Mouse (Mus musculus): Measurements from ENCODE around the gene Banf1.

Gene Banf1

GRCm38 (mm10) chr19:5367053-5367359 lies at the start of gene Banf1:
TSS of gene Banf1 (minus strand) at chr19:5367168.
- ChIA-PET POLR2A (interaction anchor here (0.5 to 3.0 kb wide), 77 partner anchors 9 to 1613 kb away, joined by 3 to 68 read pairs (median 4); partner anchors contain the start of genes AI837181 (in 3 of the 4), Cfl1 (in 3 of the 4), Drap1 (in 3 of the 4) and Mus81 (in 3 of the 4)), CTCF (interaction anchor here in 3 of 4 experiments (0.8 to 1.9 kb wide), 11 partner anchors 9 to 209 kb away, joined by 3 to 9 read pairs (median 4); partner anchors contain the start of genes Catsper1 (in 1 of the 3), Mus81 (in 1 of the 3), Sart1 (in 1 of the 3) and Sf3b2 (in 1 of the 3))

DNA sequence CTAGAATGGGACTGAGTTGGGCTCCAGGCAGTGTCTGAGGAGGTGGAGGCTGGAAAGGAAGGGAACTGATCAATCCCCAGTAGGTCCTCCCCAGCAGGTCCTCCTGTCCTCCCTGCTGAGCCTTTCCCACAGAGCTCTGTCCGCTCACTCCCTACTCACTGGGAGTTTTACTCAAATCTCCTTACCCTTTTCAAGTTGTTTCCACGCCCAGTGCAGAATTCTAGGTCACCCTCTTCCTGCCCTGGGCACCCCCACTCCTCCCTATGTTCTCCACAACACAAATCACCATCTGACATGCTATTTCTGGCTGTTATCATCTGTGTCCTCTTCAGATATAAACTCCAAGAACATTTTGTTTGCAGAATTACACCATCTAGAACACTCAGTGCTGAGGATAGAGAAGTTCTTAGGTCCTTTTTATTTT lies 47.6 kb upstream of the Banf1 start:
- ChIA-PET CTCF (interaction anchor here in 2 of 4 experiments (0.5 to 1.7 kb wide), 3 partner anchors 10 to 95 kb away, joined by 4 to 7 read pairs (median 4); partner anchors contain the start of gene Tsga10ip (in 1 of the 2)), POLR2A (interaction anchor here in 3 of 4 experiments (0.7 to 4.7 kb wide), 7 partner anchors 10 to 19 kb away, joined by 3 to 27 read pairs (median 10); partner anchors contain the start of genes Drap1 (in 3 of the 3) and AI837181 (in 2 of the 3))

DNA sequence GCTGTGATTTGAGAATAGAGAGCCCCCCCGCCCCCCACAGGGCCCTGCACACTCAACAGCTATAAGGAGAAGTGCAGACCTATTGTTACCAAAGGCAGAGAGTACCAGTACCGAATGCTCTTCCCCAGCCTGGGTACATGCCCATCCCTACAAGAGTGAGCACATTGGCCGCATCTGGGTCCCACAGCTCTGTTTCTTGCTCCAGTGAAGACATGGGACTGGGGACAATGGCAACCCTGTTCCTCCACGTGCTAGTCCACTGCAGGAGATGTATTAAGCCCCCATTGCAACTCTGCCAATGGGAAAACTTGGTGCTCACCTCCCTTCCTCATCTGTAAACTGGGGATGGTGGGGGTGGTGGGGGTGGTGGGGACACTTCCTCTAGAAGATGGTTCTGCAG lies 46.9 kb upstream of the Banf1 start:
- POLR2A ChIA-PET, result interaction anchor here in 2 of 4 experiments (1.0 to 4.7 kb wide), 4 partner anchors 10 to 19 kb away, joined by 3 to 27 read pairs (median 19); partner anchors contain the start of genes AI837181 (in 2 of the 2) and Drap1 (in 2 of the 2)
- CTCF ChIA-PET, result interaction anchor here in 1 of 4 experiments (0.9 kb wide), 1 partner anchor 14 kb away, joined by 3 read pairs; no protein-coding TSS in a partner anchor

- CTCF ChIA-PET, result interaction anchor here in 1 of 4 experiments (1.8 to 1.9 kb wide), 2 partner anchors 12 kb away, joined by 5 to 7 read pairs; partner anchors contain the start of genes AI837181 and Drap1
- POLR2A ChIA-PET, result interaction anchor here in 3 of 4 experiments (0.6 to 4.7 kb wide), 8 partner anchors 8 to 77 kb away, joined by 3 to 25 read pairs (median 4); partner anchors contain the start of genes AI837181 (in 3 of the 3), Drap1 (in 3 of the 3), Banf1 (in 1 of the 3) and Mus81 (in 1 of the 3)
These were observed 45.0 kb upstream of the Banf1 start for GRCm38 (mm10) chr19:5411961-5412360.

GRCm38 (mm10) chr19:5410641-5411040 lies 43.7 kb upstream of the Banf1 start:
- ChIA-PET POLR2A (interaction anchor here in 3 of 4 experiments (1.0 to 4.7 kb wide), 7 partner anchors 9 to 14 kb away, joined by 3 to 25 read pairs (median 4); partner anchors contain the start of genes AI837181 (in 2 of the 3) and Drap1 (in 2 of the 3)), CTCF (interaction anchor here in 2 of 4 experiments (0.7 to 1.9 kb wide), 3 partner anchors 10 to 50 kb away, joined by 3 to 7 read pairs (median 5); partner anchors contain the start of genes AI837181 (in 1 of the 2) and Drap1 (in 1 of the 2))

DNA sequence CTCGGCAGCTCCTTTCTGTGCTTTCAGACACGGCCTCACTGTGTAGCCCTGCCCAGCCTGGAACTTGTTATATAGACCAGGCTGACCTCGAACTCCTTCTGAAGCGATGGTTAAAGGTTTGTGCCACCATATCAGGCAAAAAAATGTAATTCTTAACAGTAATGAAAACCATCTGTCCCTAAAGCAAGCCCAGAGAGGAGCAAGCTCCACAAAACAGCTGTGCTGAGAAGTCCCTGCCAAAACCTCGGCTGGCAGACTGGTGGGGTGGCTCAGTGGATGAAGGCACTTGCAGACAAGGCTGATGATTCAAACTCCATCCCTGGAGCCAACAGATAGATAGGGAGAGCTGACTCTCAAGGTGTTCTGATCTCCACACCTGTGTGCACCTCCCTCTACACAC lies 42.1 kb upstream of the Banf1 start:
- POLR2A ChIA-PET, result interaction anchor here in 3 of 4 experiments (0.6 to 3.1 kb wide), 21 partner anchors 8 to 1151 kb away, joined by 3 to 26 read pairs (median 5); partner anchors contain the start of genes AI837181 (in 3 of the 3), Drap1 (in 3 of the 3), Mus81 (in 2 of the 3) and Banf1 (in 1 of the 3)
- CTCF ChIA-PET, result interaction anchor here in 3 of 4 experiments (0.6 to 2.1 kb wide), 7 partner anchors 9 to 300 kb away, joined by 3 to 7 read pairs (median 3); partner anchors contain the start of gene Mus81 (in 1 of the 3)

DNA sequence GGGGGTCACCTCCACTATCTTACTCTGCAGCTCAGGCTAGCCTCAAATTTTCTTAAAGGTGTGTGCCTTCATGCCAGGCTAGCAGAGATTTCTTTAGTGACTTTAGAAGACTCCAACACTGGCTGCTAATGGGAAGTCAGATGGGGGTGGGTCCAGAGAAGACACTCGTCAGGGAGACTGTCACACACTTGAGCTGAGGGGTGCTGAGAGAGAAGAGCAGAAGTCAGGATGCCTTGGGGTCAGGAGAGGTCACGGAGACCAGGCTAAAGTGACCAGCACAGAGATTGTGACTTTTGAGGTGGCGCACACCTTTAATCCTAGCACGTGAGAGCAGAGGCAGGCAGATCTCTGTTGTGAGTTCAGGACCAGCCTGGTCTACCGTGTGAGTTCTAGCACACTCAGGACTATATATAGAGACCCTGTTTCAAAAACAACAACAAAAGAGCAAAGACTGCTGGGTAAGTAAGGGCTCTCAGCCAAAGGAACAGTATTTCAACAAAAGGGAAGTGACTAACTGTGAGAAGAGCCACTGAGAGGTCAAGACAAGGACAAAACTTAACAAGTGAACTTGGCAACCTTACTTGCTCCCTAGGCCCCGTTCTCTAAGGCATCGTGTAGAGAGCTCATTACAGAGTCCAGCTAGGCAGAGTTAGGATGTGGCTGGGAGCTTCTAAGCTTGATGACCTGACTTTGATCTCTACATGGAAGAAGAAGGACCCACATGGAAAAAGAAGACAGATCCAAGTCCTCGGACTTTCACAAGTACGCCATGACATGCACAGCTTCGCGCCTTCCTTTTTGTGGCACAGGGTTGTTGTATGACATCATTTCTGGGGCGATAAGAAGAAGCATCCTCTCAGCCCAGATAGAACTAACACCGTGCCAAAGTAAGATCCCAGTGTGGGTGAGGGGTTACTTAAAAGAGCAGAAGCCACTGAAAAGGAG lies 41.4 kb upstream of the Banf1 start:
- ChIA-PET CTCF (interaction anchor here in 3 of 4 experiments (0.6 to 2.1 kb wide), 14 partner anchors 8 to 358 kb away, joined by 3 to 7 read pairs (median 5); partner anchors contain the start of genes Mus81 (in 1 of the 3), Rin1 (in 1 of the 3) and Sart1 (in 1 of the 3)), POLR2A (interaction anchor here in 3 of 4 experiments (0.6 to 3.1 kb wide), 31 partner anchors 8 to 1150 kb away, joined by 3 to 26 read pairs (median 5); partner anchors contain the start of genes AI837181 (in 3 of the 3), Drap1 (in 3 of the 3), Banf1 (in 2 of the 3) and Eif1ad (in 2 of the 3))

GRCm38 (mm10) chr19:5407133-5407532 lies 40.2 kb upstream of the Banf1 start:
- ChIA-PET POLR2A (interaction anchor here in 3 of 4 experiments (0.6 to 3.1 kb wide), 28 partner anchors 9 to 424 kb away, joined by 3 to 26 read pairs (median 4); partner anchors contain the start of genes AI837181 (in 3 of the 3), Drap1 (in 3 of the 3), Banf1 (in 2 of the 3) and Eif1ad (in 2 of the 3)), CTCF (interaction anchor here (0.5 to 2.1 kb wide), 25 partner anchors 9 to 357 kb away, joined by 3 to 10 read pairs (median 4); partner anchors contain the start of genes Drap1 (in 2 of the 4), Sart1 (in 2 of the 4), AI837181 (in 1 of the 4) and Ccdc85b (in 1 of the 4))

- ChIA-PET CTCF (interaction anchor here (0.7 to 2.1 kb wide), 20 partner anchors 10 to 909 kb away, joined by 3 to 10 read pairs (median 4); partner anchors contain the start of genes Drap1 (in 2 of the 4), AI837181 (in 1 of the 4), Ccdc85b (in 1 of the 4) and Mus81 (in 1 of the 4)), POLR2A (interaction anchor here in 3 of 4 experiments (0.6 to 3.1 kb wide), 29 partner anchors 9 to 364 kb away, joined by 3 to 26 read pairs (median 4); partner anchors contain the start of genes AI837181 (in 3 of the 3), Drap1 (in 3 of the 3), Banf1 (in 2 of the 3) and Eif1ad (in 2 of the 3))
These were observed 39.7 kb upstream of the Banf1 start for GRCm38 (mm10) chr19:5406531-5407126.

DNA sequence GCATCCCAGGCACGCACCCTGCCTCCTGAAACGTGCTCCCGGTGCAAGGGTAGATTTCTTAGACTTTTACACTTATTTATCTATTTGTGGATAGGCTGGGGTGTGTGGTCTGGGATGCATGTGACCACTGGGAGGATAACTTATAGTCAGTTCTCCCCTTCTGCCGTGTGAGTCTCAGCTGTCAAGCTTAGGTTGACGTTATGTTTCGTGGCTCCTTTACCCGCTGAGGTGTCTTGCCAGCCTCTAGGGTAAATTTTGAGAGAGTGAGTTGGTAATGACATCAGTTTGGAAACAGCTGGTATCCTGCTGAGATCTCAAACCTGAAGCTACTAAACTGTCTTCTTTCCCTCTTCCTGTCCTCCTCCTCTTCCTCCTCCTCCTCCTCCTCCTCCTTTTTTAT lies 39.0 kb upstream of the Banf1 start:
- POLR2A ChIA-PET, result interaction anchor here (0.6 to 2.3 kb wide), 17 partner anchors 10 to 441 kb away, joined by 3 to 22 read pairs (median 4); partner anchors contain the start of genes AI837181 (in 2 of the 4), Banf1 (in 2 of the 4), Drap1 (in 2 of the 4) and Eif1ad (in 2 of the 4)
- CTCF ChIA-PET, result interaction anchor here in 3 of 4 experiments (0.7 to 2.1 kb wide), 3 partner anchors 16 to 909 kb away, joined by 3 to 10 read pairs (median 3); partner anchors contain the start of gene Mus81 (in 1 of the 3)

DNA sequence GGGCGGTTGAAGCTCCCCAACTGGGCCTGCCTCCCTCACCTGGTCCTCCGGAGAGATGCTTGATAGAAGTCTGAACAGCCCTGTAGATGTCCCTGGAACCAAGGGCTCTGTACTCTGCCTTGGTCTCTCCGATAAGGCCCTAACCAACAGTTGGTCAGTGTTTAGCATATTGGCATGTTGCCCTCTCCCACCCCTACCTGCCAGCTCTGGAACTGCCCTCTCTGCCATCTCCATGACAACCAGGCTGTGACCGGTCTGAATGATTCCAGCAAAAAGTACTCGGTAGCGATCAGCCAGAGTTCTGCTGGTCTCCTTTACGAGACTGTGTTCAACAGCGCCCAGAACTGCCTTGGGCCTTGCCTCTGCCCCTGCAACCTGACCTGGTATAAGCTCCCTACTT lies 35.3 kb upstream of the Banf1 start, which contains the start of gene Tsga10ip:
Gene Tsga10ip (minus strand): TSS at position 234 of the 400 bp plus-strand sequence.
- ChIA-PET POLR2A (interaction anchor here in 3 of 4 experiments (0.6 to 3.9 kb wide), 13 partner anchors 9 to 86 kb away, joined by 3 to 48 read pairs (median 15); partner anchors contain the start of genes AI837181 (in 2 of the 3), Ccdc85b (in 2 of the 3), Drap1 (in 2 of the 3) and Sart1 (in 2 of the 3)), CTCF (interaction anchor here in 2 of 4 experiments (0.5 to 3.0 kb wide), 7 partner anchors 11 to 93 kb away, joined by 3 to 20 read pairs (median 11); partner anchors contain the start of genes AI837181 (in 1 of the 2), Ccdc85b (in 1 of the 2), Drap1 (in 1 of the 2) and Sart1 (in 1 of the 2))

- CTCF ChIA-PET, result interaction anchor here (0.6 to 3.0 kb wide), 22 partner anchors 9 to 386 kb away, joined by 3 to 20 read pairs (median 5); partner anchors contain the start of genes AI837181 (in 1 of the 4), Ap5b1 (in 1 of the 4), Banf1 (in 1 of the 4) and Ccdc85b (in 1 of the 4)
- POLR2A ChIA-PET, result interaction anchor here (0.5 to 3.9 kb wide), 49 partner anchors 8 to 591 kb away, joined by 3 to 48 read pairs (median 5); partner anchors contain the start of genes AI837181 (in 3 of the 4), Drap1 (in 3 of the 4), Sart1 (in 3 of the 4) and Banf1 (in 2 of the 4)
These were observed 34.1 kb upstream of the Banf1 start for GRCm38 (mm10) chr19:5401073-5401472.

DNA sequence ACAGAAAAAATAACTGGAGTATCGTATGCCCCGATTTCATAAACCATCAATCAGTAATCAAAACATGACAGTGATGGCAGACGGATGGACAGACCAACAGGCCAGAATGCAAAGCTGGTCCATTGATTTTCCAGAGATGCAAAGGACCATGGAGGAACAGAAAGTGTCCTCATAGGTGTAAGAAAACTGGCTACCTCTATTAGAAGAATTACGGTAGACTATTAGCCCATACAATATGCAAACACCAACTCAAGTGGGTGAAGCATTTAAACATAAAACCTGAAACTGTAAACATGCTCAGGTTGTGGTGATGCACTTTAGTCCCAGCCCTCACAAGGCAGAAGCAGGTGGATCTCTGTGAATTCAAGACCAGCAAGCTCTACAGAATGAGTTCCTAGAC lies 28.4 kb upstream of the Banf1 start:
- ChIA-PET POLR2A (interaction anchor here in 1 of 4 experiments (1.0 to 1.3 kb wide), 4 partner anchors 11 to 81 kb away, joined by 3 to 4 read pairs (median 3); partner anchors contain the start of genes Banf1 and Eif1ad), CTCF (no interaction called here)

DNA sequence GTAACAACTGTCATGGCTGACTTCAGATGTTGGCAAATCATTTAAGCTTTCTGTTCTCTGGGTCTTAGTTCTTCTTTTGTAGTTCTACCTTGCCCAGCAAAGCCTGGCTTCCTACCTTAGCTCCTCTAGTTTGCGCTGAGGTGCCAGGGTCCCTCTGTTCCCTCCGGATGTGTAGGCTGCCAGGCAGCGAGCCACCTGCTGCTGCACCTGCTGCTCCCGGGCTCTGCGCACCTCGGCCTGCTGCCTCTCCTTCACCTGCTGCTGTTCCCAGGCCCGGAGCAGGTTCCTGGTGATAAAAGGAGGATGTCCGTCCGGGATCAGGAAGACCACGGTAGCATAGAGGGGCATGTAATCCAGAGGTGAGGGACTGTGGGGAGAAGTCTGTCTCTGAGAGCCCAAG lies 27.2 kb upstream of the Banf1 start:
- CTCF ChIA-PET, result interaction anchor here in 1 of 4 experiments (1.0 kb wide), 1 partner anchor 45 kb away, joined by 3 read pairs; no protein-coding TSS in a partner anchor
- POLR2A ChIA-PET, result interaction anchor here in 3 of 4 experiments (0.6 to 1.6 kb wide), 3 partner anchors 19 to 95 kb away, joined by 3 to 9 read pairs (median 5); partner anchors contain the start of gene Cfl1 (in 1 of the 3)

- ChIA-PET CTCF (interaction anchor here in 1 of 4 experiments (0.6 kb wide), 1 partner anchor 72 kb away, joined by 6 read pairs; no protein-coding TSS in a partner anchor), POLR2A (interaction anchor here in 3 of 4 experiments (0.6 to 1.6 kb wide), 7 partner anchors 9 to 170 kb away, joined by 3 to 5 read pairs (median 3); partner anchors contain the start of genes Banf1 (in 1 of the 3), Cfl1 (in 1 of the 3), Drap1 (in 1 of the 3) and Eif1ad (in 1 of the 3))
These were observed 25.9 kb upstream of the Banf1 start for GRCm38 (mm10) chr19:5392892-5393291.
